Mouse (Mus musculus): ENCODE data around the gene Ubxn11. TPM values are rescaled to one million over a fixed set of nuclear protein-coding genes. Genes with fewer than 3 reads are reported as not detected.
A peak's percentile ranks its signal among the peaks of the same experiment; 100 is the strongest.

The Ubxn11 gene
- polyA plus RNA-seq, 1 experiment: 25.1 TPM

GRCm38 (mm10) chr4:134155961-134156465 is 53.6 kb downstream of the Ubxn11 start:
- TF ChIP-seq CTCF (IDR thresholded peaks at IDR 0.05; ENCODE audit: borderline replicate concordance, extremely low read depth, insufficient read depth, insufficient read length) (no peak), POLR2A (IDR thresholded peaks at IDR 0.05; ENCODE audit: borderline replicate concordance, extremely low read depth, insufficient read depth, insufficient read length, poor library complexity, severe bottlenecking) (no peak)
- no peak for DNase-seq (ENCODE audit: low read depth)

- TF ChIP-seq POLR2A (IDR thresholded peaks at IDR 0.05; ENCODE audit: borderline replicate concordance, extremely low read depth, insufficient read depth, insufficient read length, poor library complexity, severe bottlenecking): no peak
- TF ChIP-seq CTCF (IDR thresholded peaks at IDR 0.05; ENCODE audit: borderline replicate concordance, extremely low read depth, insufficient read depth, insufficient read length): no peak
- no peak for DNase-seq (ENCODE audit: low read depth)
Measured at GRCm38 (mm10) chr4:134156744-134157143, 54.4 kb downstream of the Ubxn11 start.

DNA sequence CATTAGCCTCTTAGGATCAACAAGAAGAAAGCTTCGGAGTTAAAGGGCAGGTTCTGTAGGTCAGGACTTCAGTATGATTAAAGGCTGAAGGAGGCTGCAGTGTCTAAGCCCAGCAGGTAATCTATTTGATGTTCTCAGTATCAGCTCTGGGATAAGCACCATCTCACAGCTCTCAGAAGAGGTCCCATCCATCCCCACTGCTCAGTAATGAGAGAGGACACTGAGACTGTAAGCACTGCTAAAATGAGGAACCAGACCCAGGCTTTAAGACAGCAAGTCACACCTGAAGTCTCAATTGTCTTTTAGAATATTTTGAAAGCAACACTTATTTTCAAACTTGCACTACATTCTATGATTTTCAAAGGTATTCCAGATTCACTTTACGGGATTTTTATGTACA is 55.2 kb downstream of the Ubxn11 start:
- TF ChIP-seq POLR2A (IDR thresholded peaks at IDR 0.05; ENCODE audit: borderline replicate concordance, extremely low read depth, insufficient read depth, insufficient read length, poor library complexity, severe bottlenecking): no peak
- no peak for TF ChIP-seq CTCF (IDR thresholded peaks at IDR 0.05; ENCODE audit: borderline replicate concordance, extremely low read depth, insufficient read depth, insufficient read length)
- DNase-seq (ENCODE audit: low read depth): peak; percentile 4

DNA sequence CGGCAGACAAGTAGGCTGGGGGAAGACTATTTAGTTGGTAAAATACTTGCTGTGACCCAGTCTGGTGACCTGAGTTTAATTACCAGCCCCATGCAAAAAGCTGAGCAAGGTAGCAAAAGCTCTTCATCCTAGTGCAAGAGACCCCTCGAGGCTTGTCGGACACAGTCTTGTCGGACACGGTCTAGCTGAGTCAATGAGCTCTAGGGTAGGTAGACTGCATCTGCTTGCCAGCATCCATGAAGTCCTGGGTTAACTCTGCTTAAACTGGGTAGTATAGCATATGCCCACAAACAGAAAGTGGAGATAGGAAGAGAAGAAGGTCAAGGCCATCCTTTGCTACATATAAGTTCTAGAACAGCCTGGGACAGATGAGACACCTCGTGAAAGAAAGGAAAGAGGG is 56.4 kb downstream of the Ubxn11 start:
- TF ChIP-seq POLR2A (IDR thresholded peaks at IDR 0.05; ENCODE audit: borderline replicate concordance, extremely low read depth, insufficient read depth, insufficient read length, poor library complexity, severe bottlenecking) (no peak), CTCF (IDR thresholded peaks at IDR 0.05; ENCODE audit: borderline replicate concordance, extremely low read depth, insufficient read depth, insufficient read length) (no peak)
- no peak for DNase-seq (ENCODE audit: low read depth)

DNA sequence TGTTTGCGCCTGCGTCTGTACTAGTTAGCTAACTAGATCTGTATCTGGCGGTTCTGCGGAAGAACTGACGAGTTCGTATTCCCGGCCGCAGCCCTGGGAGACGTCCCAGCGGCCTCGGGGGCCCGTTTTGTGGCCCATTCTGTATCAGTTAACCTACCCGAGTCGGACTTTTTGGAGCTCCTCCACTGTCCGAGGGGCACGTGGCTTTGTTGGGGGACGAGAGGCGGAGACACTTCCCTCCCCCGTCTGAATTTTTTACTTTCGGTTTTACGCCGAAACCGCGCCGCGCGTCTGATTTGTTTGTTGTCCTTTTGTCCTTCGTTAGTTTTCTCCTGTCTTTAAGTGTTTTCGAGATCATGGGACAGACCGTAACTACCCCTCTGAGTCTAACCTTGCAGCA is 57.7 kb downstream of the Ubxn11 start:
- peak; percentile 24 for DNase-seq (ENCODE audit: low read depth)

DNA sequence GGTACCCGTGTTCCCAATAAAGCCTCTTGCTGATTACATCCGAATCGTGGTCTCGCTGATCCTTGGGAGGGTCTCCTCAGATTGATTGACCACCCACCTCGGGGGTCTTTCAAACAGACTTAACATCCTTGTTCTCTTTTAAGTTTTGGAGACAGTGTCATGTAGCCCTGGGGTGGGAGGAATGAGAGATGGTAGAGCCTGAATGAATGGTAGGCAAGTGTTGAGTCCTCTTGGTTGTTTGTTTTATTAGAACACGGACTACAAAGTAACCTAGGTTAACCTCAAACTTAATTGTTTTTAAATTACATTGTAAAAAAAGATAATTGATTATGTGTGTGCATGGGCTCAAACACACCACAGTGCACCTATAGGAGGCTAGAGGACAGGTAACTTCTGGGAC is 62.2 kb downstream of the Ubxn11 start:
- TF ChIP-seq CTCF (IDR thresholded peaks at IDR 0.05; ENCODE audit: borderline replicate concordance, extremely low read depth, insufficient read depth, insufficient read length): no peak
- no peak for TF ChIP-seq POLR2A (IDR thresholded peaks at IDR 0.05; ENCODE audit: borderline replicate concordance, extremely low read depth, insufficient read depth, insufficient read length, poor library complexity, severe bottlenecking)
- no peak for DNase-seq (ENCODE audit: low read depth)

DNA sequence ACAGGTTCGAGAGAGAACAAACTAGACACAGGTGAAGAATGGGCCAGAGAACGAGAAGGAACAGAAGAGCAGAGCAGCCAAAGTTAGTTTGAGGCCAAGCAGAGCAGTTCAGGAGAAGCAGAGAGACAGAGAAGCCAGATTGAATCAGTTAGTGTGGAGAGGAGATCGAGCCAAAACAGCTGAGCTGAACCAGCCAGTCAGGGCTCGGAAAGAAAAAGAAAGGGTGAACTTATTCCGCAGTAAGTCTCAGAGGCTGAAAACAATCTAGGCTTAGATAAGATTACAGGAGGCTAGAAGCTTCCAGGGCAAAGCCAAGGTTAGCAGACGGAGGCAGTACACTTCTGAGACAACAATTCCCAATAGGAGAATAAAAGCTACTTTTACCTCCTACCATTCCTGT is 62.7 kb downstream of the Ubxn11 start:
- TF ChIP-seq POLR2A (IDR thresholded peaks at IDR 0.05; ENCODE audit: borderline replicate concordance, extremely low read depth, insufficient read depth, insufficient read length, poor library complexity, severe bottlenecking) (no peak), CTCF (IDR thresholded peaks at IDR 0.05; ENCODE audit: borderline replicate concordance, extremely low read depth, insufficient read depth, insufficient read length) (no peak)
- DNase-seq (ENCODE audit: low read depth): no peak

DNA sequence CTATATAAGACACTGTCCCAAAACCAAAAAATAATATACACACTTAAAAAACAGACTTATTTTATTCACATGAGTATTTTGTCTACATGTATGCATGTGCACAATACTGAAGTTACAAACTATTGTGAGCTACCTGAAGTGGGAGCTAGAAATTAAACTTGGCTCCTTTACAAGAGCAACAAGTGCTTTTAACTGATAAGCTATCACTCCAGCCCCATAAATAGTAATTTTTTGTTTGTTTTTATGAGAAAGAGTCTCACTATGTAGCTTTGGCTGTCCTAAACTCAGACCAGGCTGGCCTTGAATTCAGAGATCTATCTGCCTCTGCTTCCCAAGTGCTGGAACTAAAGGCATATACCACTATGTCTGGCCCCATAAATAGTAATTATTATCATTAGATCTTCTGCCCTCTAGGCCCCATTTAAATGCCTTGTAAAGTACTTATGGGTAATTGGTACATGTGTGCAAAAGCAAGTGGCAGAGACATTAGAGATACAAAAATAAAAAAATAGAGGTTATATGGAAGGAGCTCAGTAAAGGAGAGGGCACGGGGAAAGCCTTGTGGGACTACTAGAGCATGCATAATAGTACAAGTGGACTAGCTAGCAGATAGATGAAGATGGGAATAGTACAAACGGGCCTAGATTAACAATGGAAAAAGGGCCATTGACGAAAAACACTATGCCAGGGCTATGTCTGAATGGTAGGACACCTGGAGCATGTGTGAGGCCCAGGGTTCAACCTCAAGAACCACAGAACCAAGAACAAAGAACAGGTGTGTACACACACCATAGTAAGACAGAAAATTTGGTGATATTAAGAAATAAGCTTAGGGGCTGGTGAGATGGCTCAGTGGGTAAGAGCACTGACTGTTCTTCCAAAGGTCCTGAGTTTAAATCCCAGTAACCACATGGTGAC is 63.4 kb downstream of the Ubxn11 start:
- no peak for TF ChIP-seq CTCF (IDR thresholded peaks at IDR 0.05; ENCODE audit: borderline replicate concordance, extremely low read depth, insufficient read depth, insufficient read length)
- no peak for TF ChIP-seq POLR2A (IDR thresholded peaks at IDR 0.05; ENCODE audit: borderline replicate concordance, extremely low read depth, insufficient read depth, insufficient read length, poor library complexity, severe bottlenecking)
- no peak for DNase-seq (ENCODE audit: low read depth)

DNA sequence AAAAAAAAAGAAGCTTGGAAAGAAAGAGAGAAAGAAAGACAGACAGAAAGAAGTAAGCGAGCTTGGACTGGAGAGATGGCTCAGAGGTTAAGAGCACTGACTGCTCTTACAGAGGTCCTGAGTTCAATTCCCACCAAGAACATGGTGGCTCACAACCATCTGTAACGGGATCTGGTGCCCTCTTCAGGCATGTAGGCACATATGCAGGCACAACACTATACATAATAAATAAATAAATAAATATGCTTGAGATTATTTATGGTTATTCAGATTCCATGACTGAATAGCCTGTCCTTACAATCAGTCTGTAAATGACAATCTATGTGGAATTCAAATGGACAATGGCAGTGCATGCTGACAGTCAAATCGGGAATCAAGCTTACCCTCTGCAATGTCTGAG is 64.5 kb downstream of the Ubxn11 start:
- TF ChIP-seq POLR2A (IDR thresholded peaks at IDR 0.05; ENCODE audit: borderline replicate concordance, extremely low read depth, insufficient read depth, insufficient read length, poor library complexity, severe bottlenecking) (no peak), CTCF (IDR thresholded peaks at IDR 0.05; ENCODE audit: borderline replicate concordance, extremely low read depth, insufficient read depth, insufficient read length) (no peak)
- no peak for DNase-seq (ENCODE audit: low read depth)

- no peak for TF ChIP-seq POLR2A (IDR thresholded peaks at IDR 0.05; ENCODE audit: borderline replicate concordance, extremely low read depth, insufficient read depth, insufficient read length, poor library complexity, severe bottlenecking)
- TF ChIP-seq CTCF (IDR thresholded peaks at IDR 0.05; ENCODE audit: borderline replicate concordance, extremely low read depth, insufficient read depth, insufficient read length): no peak
- peak; percentile 17 for DNase-seq (ENCODE audit: low read depth)
Measured at GRCm38 (mm10) chr4:134172391-134172790, 70.0 kb downstream of the Ubxn11 start.

Other genes with a start within 250 kb of the Ubxn11 start
- 15.8 and 20.1 TPM in 2 replicates for gene Rps6ka1, start 214.8 kb upstream of the Ubxn11 start, polyA plus RNA-seq (2012; rRNA removed)
- 528 and 637 TPM in 2 replicates for gene Hmgn2, start 133.9 kb upstream of the Ubxn11 start, polyA plus RNA-seq (2012; rRNA removed)
- gene Dhdds, start 101.7 kb upstream of the Ubxn11 start, polyA plus RNA-seq (2012; rRNA removed): 47.0 and 56.1 TPM in 2 replicates
- gene Lin28a, start 83.7 kb upstream of the Ubxn11 start, polyA plus RNA-seq (2012; rRNA removed): 0.34 TPM in 2 replicates
- gene Zfp683, start 48.7 kb upstream of the Ubxn11 start, polyA plus RNA-seq (2012; rRNA removed): not detected in 2 replicates
- gene Crybg2, start 41.8 kb upstream of the Ubxn11 start, polyA plus RNA-seq (2012; rRNA removed): 2.0 and 2.3 TPM in 2 replicates
- gene Cd52, start 7.5 kb upstream of the Ubxn11 start, polyA plus RNA-seq (2012; rRNA removed): 2.3 and 2.5 TPM in 2 replicates
- 240 and 300 TPM in 2 replicates for gene Sh3bgrl3, start 26.2 kb downstream of the Ubxn11 start, polyA plus RNA-seq (2012; rRNA removed)
- 22.0 and 24.7 TPM in 2 replicates for gene Cep85, start 84.5 kb downstream of the Ubxn11 start, polyA plus RNA-seq (2012; rRNA removed)
- not detected in 2 replicates for gene Gm7534, start 100.4 kb downstream of the Ubxn11 start, polyA plus RNA-seq (2012; rRNA removed)
- gene Catsper4, start 124.8 kb downstream of the Ubxn11 start, polyA plus RNA-seq (2012; rRNA removed): not detected in 2 replicates
- 0.30 and 0.34 TPM in 2 replicates for gene Cnksr1, start 135.8 kb downstream of the Ubxn11 start, polyA plus RNA-seq (2012; rRNA removed)
- not detected in 2 replicates for gene E130218I03Rik, start 141.1 kb downstream of the Ubxn11 start, polyA plus RNA-seq (2012; rRNA removed)
- 14.5 and 19.0 TPM in 2 replicates for gene Zfp593, start 143.0 kb downstream of the Ubxn11 start, polyA plus RNA-seq (2012; rRNA removed)
- gene Gm30191, start 144.4 kb downstream of the Ubxn11 start, polyA plus RNA-seq (2012; rRNA removed): 0.33 and 0.64 TPM in 2 replicates
- gene Grrp1, start 151.5 kb downstream of the Ubxn11 start, polyA plus RNA-seq (2012; rRNA removed): 16.5 and 16.6 TPM in 2 replicates
- gene Pdik1l, start 185.3 kb downstream of the Ubxn11 start, polyA plus RNA-seq (2012; rRNA removed): 18.8 and 20.7 TPM in 2 replicates
- 0.13 and 0.33 TPM in 2 replicates for gene Trim63, start 212.6 kb downstream of the Ubxn11 start, polyA plus RNA-seq (2012; rRNA removed)
- 0.05 TPM in 1 of 2 replicates, not detected in the other for gene Slc30a2, start 240.6 kb downstream of the Ubxn11 start, polyA plus RNA-seq (2012; rRNA removed)